Mouse (Mus musculus) intestine, postnatal 0 days (tissue): ENCODE measurements around the gene Acaca. TPM values are rescaled to one million over a fixed set of nuclear protein-coding genes. Genes with fewer than 3 reads are reported as not detected.

Experiments used
- ATAC-seq: fragments of 200-750 bp; cut with Nextera tagmentation; 2 replicates; pipeline ENCODE4 v1.8.0; 2017; ENCODE audit warnings: mild to moderate bottlenecking, moderate TSS enrichment, moderate library complexity
- H3K27ac ChIP-seq: fragments of 300-500 bp; sonication (generic); 2 replicates; pipeline ENCODE4 v1.5.1; 2014; ENCODE audit warnings: mild to moderate bottlenecking, low read depth, low read length, moderate library complexity
- H3K27me3 ChIP-seq: fragments of 300-500 bp; sonication (generic); replicated peaks from 2 replicates; pipeline ENCODE4 v1.6.1; 2014; ENCODE audit warnings: low read length, mixed read lengths; ENCODE audit not compliant: control insufficient read depth, insufficient read depth
- H3K36me3 ChIP-seq: fragments of 300-500 bp; sonication (generic); 2 replicates; pipeline ENCODE4 v1.6.1; 2014; ENCODE audit warnings: mild to moderate bottlenecking, moderate library complexity; ENCODE audit not compliant: control insufficient read depth, insufficient read depth
- H3K4me1 ChIP-seq: fragments of 300-500 bp; sonication (generic); replicated peaks from 2 replicates; pipeline ENCODE4 v1.6.1; 2014; ENCODE audit warnings: antibody characterized with exemption, low read length, mixed read lengths; ENCODE audit not compliant: control insufficient read depth, insufficient read depth
- H3K4me2 ChIP-seq: fragments of 300-500 bp; sonication (generic); replicated peaks from 2 replicates; pipeline ENCODE4 v1.6.1; 2014; ENCODE audit warnings: low read depth, mild to moderate bottlenecking, moderate library complexity
- H3K4me3 ChIP-seq: fragments of 300-500 bp; sonication (generic); 2 replicates; pipeline ENCODE4 v1.5.1; 2014; ENCODE audit warnings: low read depth, low read length
- H3K9ac ChIP-seq: fragments of 300-500 bp; sonication (generic); 2 replicates; pipeline ENCODE4 v1.6.1; 2014; ENCODE audit warnings: mild to moderate bottlenecking, low read depth, low read length
- H3K9me3 ChIP-seq: fragments of 300-500 bp; sonication (generic); 2 replicates; pipeline ENCODE4 v1.6.1; 2016; ENCODE audit warnings: mixed run types; ENCODE audit not compliant: control insufficient read depth
- CTCF ChIP-seq: sonication (generic); IDR thresholded peaks from 2 replicates; pipeline ENCODE4 v1.5.1; 2016; ENCODE audit warnings: low read depth, mild to moderate bottlenecking, control low read depth, antibody characterized with exemption, moderate library complexity
- WGBS: fragments of 180-500 bp; shearing (Covaris S2); extraction: QIAGEN DNeasy Blood & Tissue Kit; methylation state at CpG from one replicate; pipeline ENCODE4 v1.1.7; 2014; 5-methylcytosine and 5-hydroxymethylcytosine counted together
- polyA plus RNA-seq: library from polyadenylated mRNA; unstranded; fragments of >200 nt; fragmentation: Nextera tagmentation; extraction: Ambion mirVana; gene quantifications from 2 replicates; pipeline ENCODE4 v1.2.1, GENCODE M21; 2015

Acaca gene
- polyA plus RNA-seq, 1 experiment from 2014 or later, result 2.5 TPM

- 88% methylated on average over 7 of the region's 7 CpGs for WGBS
- Histone ChIP-seq H3K36me3 (peaks cover 19% of the 10 kb centered on the region), H3K27ac (no peak overlapping the region), H3K4me3 (no peak overlapping the region), H3K9ac (no peak overlapping the region), H3K27me3 (no peaks in the 10 kb centered on the region), H3K4me2 (no peak overlapping the region), H3K4me1 (no peaks in the 10 kb centered on the region), H3K9me3 (no peaks in the 10 kb centered on the region)
- TF ChIP-seq CTCF, result no peak
- ATAC-seq, result no peak
These were observed 153.7 kb downstream of the Acaca start for GRCm38 (mm10) chr11:84282944-84283703.

GRCm38 (mm10) chr11:84290781-84291180 lies 161.3 kb downstream of the Acaca start:
- Histone ChIP-seq H3K9ac (no peak overlapping the region), H3K4me2 (no peak overlapping the region), H3K27ac (no peak overlapping the region), H3K4me3 (no peak overlapping the region), H3K36me3 (no peaks in the 10 kb centered on the region), H3K4me1 (no peaks in the 10 kb centered on the region), H3K9me3 (no peaks in the 10 kb centered on the region), H3K27me3 (no peaks in the 10 kb centered on the region)
- no peak for TF ChIP-seq CTCF
- no peak for ATAC-seq
- 70% methylated on average over 3 of the region's 3 CpGs for WGBS

GRCm38 (mm10) chr11:84292532-84292931 lies 163.1 kb downstream of the Acaca start:
- Histone ChIP-seq H3K36me3 (no peaks in the 10 kb centered on the region), H3K4me2 (no peak overlapping the region), H3K9me3 (no peaks in the 10 kb centered on the region), H3K27me3 (no peaks in the 10 kb centered on the region), H3K9ac (no peak overlapping the region), H3K27ac (no peak overlapping the region), H3K4me1 (no peaks in the 10 kb centered on the region), H3K4me3 (no peak overlapping the region)
- no peak for TF ChIP-seq CTCF
- 82% methylated on average over 3 of the region's 3 CpGs for WGBS
- ATAC-seq, result no peak

- 88% methylated on average over 3 of the region's 3 CpGs for WGBS
- ATAC-seq, result no peak
- no peak overlapping the region for H3K9ac ChIP-seq
- no peak overlapping the region for H3K4me2 ChIP-seq
- H3K4me3 ChIP-seq, result no peak overlapping the region
- H3K9me3 ChIP-seq, result no peaks in the 10 kb centered on the region
- H3K36me3 ChIP-seq, result no peaks in the 10 kb centered on the region
- no peak for TF ChIP-seq CTCF
- no peaks in the 10 kb centered on the region for H3K4me1 ChIP-seq
- H3K27ac ChIP-seq, result no peak overlapping the region
- H3K27me3 ChIP-seq, result no peaks in the 10 kb centered on the region
These were observed 163.8 kb downstream of the Acaca start for GRCm38 (mm10) chr11:84293288-84293687.

- 88% methylated on average over 2 of the region's 2 CpGs for WGBS
- no peaks in the 10 kb centered on the region for H3K27me3 ChIP-seq
- TF ChIP-seq CTCF, result no peak
- H3K9me3 ChIP-seq, result no peaks in the 10 kb centered on the region
- H3K27ac ChIP-seq, result no peak overlapping the region
- H3K9ac ChIP-seq, result no peak overlapping the region
- H3K4me2 ChIP-seq, result no peak overlapping the region
- ATAC-seq, result no peak
- H3K4me1 ChIP-seq, result no peaks in the 10 kb centered on the region
- no peak overlapping the region for H3K4me3 ChIP-seq
- H3K36me3 ChIP-seq, result peaks cover 7% of the 10 kb centered on the region; the same call in 1 of the 2 replicates
These were observed 166.9 kb downstream of the Acaca start for GRCm38 (mm10) chr11:84296337-84296736.

GRCm38 (mm10) chr11:84305474-84305873 lies 176.0 kb downstream of the Acaca start:
- no peaks in the 10 kb centered on the region for H3K27me3 ChIP-seq
- 89% methylated on average over 1 of the region's 1 CpGs for WGBS
- no peak for TF ChIP-seq CTCF
- no peaks in the 10 kb centered on the region for H3K4me1 ChIP-seq
- no peaks in the 10 kb centered on the region for H3K9me3 ChIP-seq
- no peak overlapping the region for H3K4me3 ChIP-seq
- no peak for ATAC-seq
- peaks cover 8% of the 10 kb centered on the region; the same call in 1 of the 2 replicates for H3K36me3 ChIP-seq
- H3K27ac ChIP-seq, result no peak overlapping the region
- H3K9ac ChIP-seq, result no peak overlapping the region
- no peak overlapping the region for H3K4me2 ChIP-seq
